Mouse (Mus musculus) small intestine, adult 2 months (tissue): ENCODE results near the gene Psmb10. TPM values are rescaled to one million over a fixed set of nuclear protein-coding genes. Genes with fewer than 3 reads are reported as not detected.

Source experiments
- H3K27ac ChIP-seq: fragments of 200-500 bp; 2 replicates; pipeline ENCODE4 v1.5.1; 2012; ENCODE audit warnings: low read depth, low read length, control low read depth, inconsistent platforms; ENCODE audit not compliant: insufficient read depth
- H3K27me3 ChIP-seq: fragments of 200-500 bp; 2 replicates; pipeline ENCODE4 v1.6.1; 2012; ENCODE audit warnings: mild to moderate bottlenecking, moderate library complexity, low read length, inconsistent platforms; ENCODE audit not compliant: control insufficient read depth, insufficient read depth
- H3K36me3 ChIP-seq: fragments of 200-500 bp; 2 replicates; pipeline ENCODE4 v1.6.1; 2012; ENCODE audit warnings: mild to moderate bottlenecking, low read length, control low read depth, inconsistent platforms; ENCODE audit not compliant: control insufficient read depth, insufficient read depth
- H3K4me1 ChIP-seq: fragments of 200-500 bp; 2 replicates; pipeline ENCODE4 v1.6.1; 2012; ENCODE audit warnings: low read length, inconsistent platforms, mixed read lengths; ENCODE audit not compliant: control insufficient read depth, insufficient read depth, insufficient read length
- H3K4me3 ChIP-seq: fragments of 200-500 bp; 2 replicates; pipeline ENCODE4 v1.5.1; 2012; ENCODE audit warnings: low read depth, mild to moderate bottlenecking, control low read depth, inconsistent platforms, low read length, moderate library complexity
- CTCF ChIP-seq: fragments of 200-500 bp; IDR thresholded peaks from 2 replicates; pipeline ENCODE4 v1.5.1; 2012; ENCODE audit warnings: low read depth, mild to moderate bottlenecking, control low read depth, inconsistent platforms, low read length, moderate library complexity, mixed read lengths; ENCODE audit not compliant: insufficient replicate concordance, insufficient read length; ENCODE audit errors: extremely low read depth
- POLR2A ChIP-seq: fragments of 200-500 bp; IDR thresholded peaks from 2 replicates; pipeline ENCODE4 v1.6.1; 2012; ENCODE audit warnings: low read depth, mild to moderate bottlenecking, control low read depth, inconsistent platforms, low read length, moderate library complexity
- WGBS: fragments of 180-500 bp; shearing (Covaris S2); methylation state at CpG from one replicate; pipeline ENCODE4 v1.1.7; 2018; 5-methylcytosine and 5-hydroxymethylcytosine counted together
- polyA plus RNA-seq: library from polyadenylated mRNA; depleted of rRNA; stranded (reverse); fragments of >200 nt; gene quantifications from 2 replicates; pipeline ENCODE4 v1.2.3, GENCODE M21; 2012

Gene Psmb10
- polyA plus RNA-seq, 1 experiment = 1,032 TPM

DNA sequence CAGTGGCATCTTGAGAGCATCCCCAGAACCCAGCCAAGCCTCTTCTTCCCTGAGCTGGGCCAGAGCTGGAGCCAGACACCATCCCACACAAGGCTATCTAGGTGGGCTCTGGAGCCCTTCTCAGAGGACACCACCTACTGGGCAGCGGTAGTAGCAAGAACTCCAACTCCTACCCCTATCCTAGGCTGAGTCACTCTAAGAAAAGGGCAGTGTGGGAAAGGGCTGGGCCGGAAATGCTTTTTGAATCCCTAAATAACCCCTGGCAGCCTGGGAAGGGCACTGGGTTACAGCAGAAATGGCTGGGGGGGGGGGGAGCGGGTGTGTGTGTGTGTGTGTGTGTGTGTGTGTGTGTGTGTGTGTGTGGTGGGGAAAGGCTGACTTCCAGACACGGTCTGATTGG lies 19.6 kb upstream of the Psmb10 start:
- Histone ChIP-seq H3K4me1 (peaks cover 13% of the 10 kb centered on the region), H3K27me3 (no peaks in the 10 kb centered on the region), H3K36me3 (no peaks in the 10 kb centered on the region), H3K27ac (no peak overlapping the region), H3K4me3 (no peak overlapping the region)
- TF ChIP-seq CTCF (no peak; the same call in 1 of the 2 replicates), POLR2A (no peak)
- WGBS = 57% methylated on average over 3 of the region's 4 CpGs

GRCm38 (mm10) chr8:105956556-105956955 lies 18.3 kb upstream of the Psmb10 start:
- 84% methylated on average over 4 of the region's 4 CpGs for WGBS
- no peaks in the 10 kb centered on the region; the same call in 1 of the 2 replicates for H3K36me3 ChIP-seq
- peaks cover 13% of the 10 kb centered on the region for H3K4me1 ChIP-seq
- no peak overlapping the region for H3K4me3 ChIP-seq
- TF ChIP-seq CTCF (no peak), POLR2A (no peak)
- H3K27ac ChIP-seq = no peak overlapping the region
- H3K27me3 ChIP-seq = no peaks in the 10 kb centered on the region

DNA sequence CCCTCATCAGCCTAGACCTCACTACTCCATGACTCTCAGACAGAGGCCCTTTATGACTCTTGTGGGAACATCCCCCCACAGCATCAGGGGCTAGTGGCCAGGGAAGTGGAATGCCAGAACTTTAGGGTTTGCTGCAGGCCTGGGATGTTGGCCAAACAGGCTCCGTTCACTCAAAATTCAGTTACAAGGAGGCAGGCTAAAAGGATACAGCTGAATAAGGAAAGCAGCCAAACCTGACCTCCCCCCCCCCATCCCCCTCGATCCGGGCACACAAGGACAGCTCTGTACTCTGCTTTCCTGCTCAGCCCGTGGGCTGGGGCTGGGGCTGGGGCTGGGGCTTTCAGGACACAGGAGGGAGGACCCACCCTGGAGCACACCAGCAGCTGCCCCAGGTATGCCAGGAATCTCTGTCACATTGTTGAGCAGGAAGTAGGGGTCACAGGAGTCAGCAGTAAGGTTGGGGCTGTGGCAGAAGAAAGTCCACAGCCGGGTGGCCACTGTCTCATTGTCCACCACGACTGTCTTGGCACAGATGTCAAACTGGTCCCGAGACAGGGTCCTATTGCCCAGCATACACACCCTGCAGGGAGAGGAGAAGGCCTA lies 12.9 kb upstream of the Psmb10 start:
- H3K27ac ChIP-seq = peak overlapping the region; percentile 49
- no peaks in the 10 kb centered on the region for H3K27me3 ChIP-seq
- peaks cover 2% of the 10 kb centered on the region for H3K36me3 ChIP-seq
- TF ChIP-seq CTCF (no peak), POLR2A (no peak)
- H3K4me3 ChIP-seq = no peak overlapping the region
- 0 out of 2 replicates have a peak, but pooled peaks cover 2% of the 10 kb centered on the region for H3K4me1 ChIP-seq
- 25% methylated on average over 7 of the region's 7 CpGs for WGBS

- Histone ChIP-seq H3K4me1 (0 out of 2 replicates have a peak, but pooled peaks cover 2% of the 10 kb centered on the region), H3K4me3 (no peak overlapping the region), H3K27ac (no peak overlapping the region), H3K36me3 (peaks cover 2% of the 10 kb centered on the region), H3K27me3 (no peaks in the 10 kb centered on the region)
- 40% methylated on average over 10 of the region's 10 CpGs for WGBS
- no peak for TF ChIP-seq POLR2A
- no peak for TF ChIP-seq CTCF
Observed at GRCm38 (mm10) chr8:105949350-105949749, 11.1 kb upstream of the Psmb10 start.

GRCm38 (mm10) chr8:105943321-105943739 lies 5.1 kb upstream of the Psmb10 start, which contains the start of gene Lcat:
Lcat (minus strand) TSS chr8:105943382.
- no peaks in the 10 kb centered on the region for H3K36me3 ChIP-seq
- no peak for TF ChIP-seq CTCF
- no peak within 1 kb of the TSS for H3K27ac ChIP-seq
- peaks cover under 1% of the 10 kb centered on the region; the same call in 1 of the 2 replicates for H3K4me1 ChIP-seq
- WGBS = 73% methylated on average over 8 of the region's 8 CpGs
- no peak within 1 kb of the TSS for H3K4me3 ChIP-seq
- H3K27me3 ChIP-seq = no peaks in the 10 kb centered on the region

- TF ChIP-seq POLR2A (no peak), CTCF (no peak)
- Histone ChIP-seq H3K27me3 (no peaks in the 10 kb centered on the region), H3K27ac (no peak overlapping the region), H3K4me1 (peaks cover 3% of the 10 kb centered on the region; the same call in 1 of the 2 replicates), H3K4me3 (no peak overlapping the region), H3K36me3 (no peaks in the 10 kb centered on the region)
- WGBS = 83% methylated on average over 5 of the region's 5 CpGs
Observed at GRCm38 (mm10) chr8:105942542-105942941, 4.3 kb upstream of the Psmb10 start.

- H3K27ac ChIP-seq = no peak overlapping the region
- no peak overlapping the region for H3K4me3 ChIP-seq
- H3K27me3 ChIP-seq = no peaks in the 10 kb centered on the region
- no peak for TF ChIP-seq CTCF
- no peak for TF ChIP-seq POLR2A
- 84% methylated on average over 11 of the region's 11 CpGs for WGBS
- H3K4me1 ChIP-seq = peaks cover 3% of the 10 kb centered on the region; the same call in 1 of the 2 replicates
- H3K36me3 ChIP-seq = no peaks in the 10 kb centered on the region
Observed at GRCm38 (mm10) chr8:105942026-105942425, 3.8 kb upstream of the Psmb10 start.
